Mouse (Mus musculus) heart, postnatal 0 days (tissue): Measurements from ENCODE around the gene Hecw2.

ENCODE experiments used
- CTCF ChIP-seq: IDR thresholded peaks from 2 replicates; pipeline ENCODE4 v1.5.1; 2016; ENCODE audit warnings: antibody characterized with exemption, control low read depth, low read depth
- EP300 ChIP-seq: IDR thresholded peaks from 2 replicates; pipeline ENCODE4 v1.6.1; 2016; ENCODE audit warnings: antibody characterized with exemption, low read depth

DNA sequence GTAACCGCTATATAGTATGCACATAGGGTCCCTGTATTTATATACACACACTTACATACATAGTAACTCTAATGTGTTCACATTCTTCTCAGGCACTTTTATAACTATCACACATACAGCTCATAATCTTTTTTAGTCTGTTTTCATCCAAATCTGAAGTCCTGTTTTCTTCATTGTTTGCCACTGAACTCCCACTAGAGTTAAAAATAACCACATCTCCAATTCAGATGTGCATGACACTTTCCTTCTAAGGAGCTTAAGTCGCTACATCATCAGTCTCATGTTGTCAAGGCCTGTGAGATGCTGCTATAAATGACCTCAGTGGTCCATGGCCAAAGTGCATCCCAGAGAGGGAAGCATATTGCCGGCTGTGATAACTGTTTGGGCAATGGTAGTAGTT is 88.2 kb downstream of the Hecw2 start:
- no peak for TF ChIP-seq CTCF
- no peak for TF ChIP-seq EP300
